Mouse (Mus musculus) erythroblast, adult 5-6 weeks (primary cell): Measurements from ENCODE around the gene Cog3. TPM values are rescaled to one million over a fixed set of nuclear protein-coding genes. Genes with fewer than 3 reads are reported as not detected.
"Not testable (repeated sequence)": the region's sequence is repeated elsewhere in the genome, so short reads cannot be mapped to it uniquely, and the experiment has no call there.

Source experiments
- ATAC-seq: replicated peaks from 2 replicates; pipeline ENCODE4 v1.8.0; 2016; ENCODE audit warnings: moderate number of reproducible peaks, mild to moderate bottlenecking, moderate TSS enrichment, inconsistent platforms; ENCODE audit not compliant: poor library complexity, low FRiP score, severe bottlenecking
- total RNA-seq, 2 experiments: library from RNA; stranded (forward) in 1 of 2; stranded (reverse) in 1 of 2; fragments of 150-400 nt in 1 of 2; fragments of 200-764, 138-1000 nt in 1 of 2; gene quantifications; 2 replicates each; pipeline versions ENCODE4 v1.2.3 to v1.2.4; 2015 to 2017; ENCODE audit warnings: low replicate concordance in 2 of 2

Cog3 gene
- total RNA-seq (2015; ENCODE audit: low replicate concordance) (5.9 and 6.0 TPM in 2 replicates), total RNA-seq (2017; ENCODE audit: low replicate concordance) (11.9 and 14.2 TPM in 2 replicates)

- ATAC-seq: peak; percentile 93
Measured at GRCm38 (mm10) chr14:75753991-75754817, at the start of gene Cog3. Gene Cog3, minus strand, starts transcription at chr14:75754517.

- ATAC-seq: no peak
Measured at GRCm38 (mm10) chr14:75797769-75798386, 43.6 kb upstream of the Cog3 start.

GRCm38 (mm10) chr14:75795918-75796317 lies 41.6 kb upstream of the Cog3 start:
- ATAC-seq: no peak

- ATAC-seq: no peak
Measured at GRCm38 (mm10) chr14:75794726-75795125, 40.4 kb upstream of the Cog3 start.

- ATAC-seq: no peak
Measured at GRCm38 (mm10) chr14:75794324-75794723, 40.0 kb upstream of the Cog3 start.

GRCm38 (mm10) chr14:75793110-75793509 lies 38.8 kb upstream of the Cog3 start:
- no peak for ATAC-seq

- ATAC-seq: no peak
Measured at GRCm38 (mm10) chr14:75791372-75791771, 37.1 kb upstream of the Cog3 start.

- ATAC-seq: no peak
Measured at GRCm38 (mm10) chr14:75790411-75790996, 36.2 kb upstream of the Cog3 start.

GRCm38 (mm10) chr14:75789291-75789690 lies 35.0 kb upstream of the Cog3 start:
- no peak for ATAC-seq

- ATAC-seq: no peak
Measured at GRCm38 (mm10) chr14:75787794-75788175, 33.5 kb upstream of the Cog3 start.

- ATAC-seq: peak; percentile 98
Measured at GRCm38 (mm10) chr14:75786868-75787793, 32.8 kb upstream of the Cog3 start, which contains the start of gene Slc25a30. Gene Slc25a30, minus strand, starts transcription at chr14:75787037.

- peak; percentile 70 for ATAC-seq
Measured at GRCm38 (mm10) chr14:75786424-75786867, 32.1 kb upstream of the Cog3 start.

GRCm38 (mm10) chr14:75779913-75780312 lies 25.6 kb upstream of the Cog3 start:
- no peak for ATAC-seq

- no peak for ATAC-seq
Measured at GRCm38 (mm10) chr14:75776637-75777036, 22.3 kb upstream of the Cog3 start.

- ATAC-seq: peak; percentile 90
Measured at GRCm38 (mm10) chr14:75773431-75773830, 19.1 kb upstream of the Cog3 start.

- ATAC-seq: not testable (repeated sequence)
Measured at GRCm38 (mm10) chr14:75772407-75772806, 18.1 kb upstream of the Cog3 start.

GRCm38 (mm10) chr14:75771101-75771501 lies 16.8 kb upstream of the Cog3 start:
- ATAC-seq: no peak

- ATAC-seq: no peak
Measured at GRCm38 (mm10) chr14:75769334-75769733, 15.0 kb upstream of the Cog3 start.

GRCm38 (mm10) chr14:75768275-75768608 lies 13.9 kb upstream of the Cog3 start:
- ATAC-seq: no peak
